Mouse (Mus musculus) adrenal gland, postnatal 25 days (tissue): ENCODE measurements around the gene Psd. TPM values are rescaled to one million over a fixed set of nuclear protein-coding genes. Genes with fewer than 3 reads are reported as not detected.

Experiments
- DNase-seq: peaks from one replicate; pipeline ENCODE4 v3.0.0; 2021; ENCODE audit warnings: mixed read lengths
- total RNA-seq: library from RNA; stranded (reverse); gene quantifications from 2 replicates; pipeline ENCODE4 v1.2.3, GENCODE M21; 2021

The Psd gene
- total RNA-seq, 1 experiment from 2014 or later, result 12.7 TPM

DNA sequence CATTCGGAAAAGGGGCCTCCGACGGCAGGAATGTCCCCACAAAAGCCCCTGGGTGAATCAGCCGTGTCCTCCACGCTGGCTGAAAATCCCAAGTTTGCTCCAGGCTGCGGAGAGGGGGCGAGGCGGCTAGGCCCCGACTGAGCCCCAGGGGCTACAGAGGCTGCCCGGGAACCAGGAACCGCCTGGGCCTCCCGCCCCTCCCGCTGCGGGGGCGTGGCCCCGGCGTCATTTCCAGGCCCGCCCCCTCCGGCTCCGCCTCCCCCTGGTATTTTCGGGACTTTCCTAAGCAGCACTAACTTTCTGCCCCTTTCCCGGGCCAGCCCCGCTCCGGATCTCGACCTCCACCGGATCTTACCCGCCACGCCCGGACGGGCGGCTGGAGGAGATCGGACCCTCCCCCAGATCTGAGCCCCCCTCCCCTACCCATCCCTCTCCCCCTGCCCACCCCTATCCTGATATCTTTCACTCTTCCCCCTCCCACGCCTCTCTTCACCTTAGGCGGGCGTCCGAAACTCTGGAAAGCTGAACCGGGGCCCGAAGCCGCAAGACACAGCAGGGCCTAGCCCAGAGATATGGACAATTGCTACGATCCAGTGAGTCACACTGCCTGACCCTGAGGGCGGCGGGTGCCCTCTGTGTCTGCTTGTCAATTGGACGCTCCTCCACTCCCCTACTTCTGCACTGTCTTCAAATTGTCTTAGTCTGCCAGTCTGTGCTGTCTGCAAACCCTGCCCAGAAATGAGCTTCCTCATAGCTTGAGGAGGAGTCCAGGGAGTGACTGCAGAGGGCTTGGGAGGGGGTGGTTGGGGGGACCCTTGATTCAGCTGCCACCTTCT is 21.3 kb downstream of the Psd start:
- peak; percentile 91 for DNase-seq

DNA sequence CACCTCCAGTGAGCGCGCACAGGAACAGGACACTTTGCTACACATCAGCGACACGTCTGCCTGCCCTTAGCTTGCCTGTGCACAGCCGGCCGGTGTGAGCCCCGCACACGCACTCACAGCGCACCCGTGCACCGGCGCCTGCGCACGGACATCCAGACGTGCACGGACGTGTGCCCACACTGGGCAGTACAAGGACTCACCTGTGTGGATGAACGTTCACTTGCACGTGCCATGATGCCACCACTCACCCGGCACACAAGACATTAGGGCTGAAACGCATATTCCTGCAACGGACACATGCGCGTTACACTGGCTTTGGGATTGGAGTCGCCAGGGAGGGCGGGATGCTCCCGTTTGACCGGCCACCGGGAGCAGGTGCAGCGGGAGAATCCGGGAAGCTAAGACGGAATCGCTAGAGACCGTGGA is 22.0 kb downstream of the Psd start:
- DNase-seq, result peak; percentile 35

DNA sequence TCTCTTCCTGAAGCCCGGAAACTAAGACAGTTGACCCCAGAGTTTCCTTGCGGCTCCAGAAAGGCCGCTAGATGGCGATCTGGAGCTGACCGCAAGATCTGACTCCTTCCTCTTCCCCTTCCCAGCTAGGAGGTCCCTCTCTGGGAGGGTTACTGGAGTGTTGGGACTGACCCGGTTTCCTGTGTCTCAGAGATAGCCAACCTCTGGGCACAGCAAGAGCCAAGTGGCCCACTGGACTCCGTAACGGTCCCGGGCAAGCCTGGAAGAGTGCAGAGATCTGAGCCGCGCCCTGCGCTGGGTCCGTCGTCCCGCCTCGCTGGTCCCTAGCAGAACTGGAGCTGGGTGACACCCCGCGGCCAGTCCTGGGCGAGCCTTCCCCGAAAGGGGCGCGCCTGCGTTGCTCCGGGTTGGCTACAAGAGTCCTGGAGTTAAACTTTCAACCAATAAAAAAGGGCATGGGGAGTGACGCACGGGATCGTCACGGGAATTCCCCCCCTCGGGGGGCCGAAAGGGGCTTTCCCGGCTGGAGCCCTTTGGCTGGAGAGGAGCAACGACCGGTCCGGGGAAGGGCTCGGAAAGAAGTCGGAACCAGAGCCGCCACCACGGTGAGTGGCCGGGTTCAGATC is 22.6 kb downstream of the Psd start, which contains the start of gene Nfkb2:
Gene Nfkb2, plus strand, starts transcription at position 105 of the 626 bp plus-strand sequence.
- DNase-seq, result peak; percentile 93

DNA sequence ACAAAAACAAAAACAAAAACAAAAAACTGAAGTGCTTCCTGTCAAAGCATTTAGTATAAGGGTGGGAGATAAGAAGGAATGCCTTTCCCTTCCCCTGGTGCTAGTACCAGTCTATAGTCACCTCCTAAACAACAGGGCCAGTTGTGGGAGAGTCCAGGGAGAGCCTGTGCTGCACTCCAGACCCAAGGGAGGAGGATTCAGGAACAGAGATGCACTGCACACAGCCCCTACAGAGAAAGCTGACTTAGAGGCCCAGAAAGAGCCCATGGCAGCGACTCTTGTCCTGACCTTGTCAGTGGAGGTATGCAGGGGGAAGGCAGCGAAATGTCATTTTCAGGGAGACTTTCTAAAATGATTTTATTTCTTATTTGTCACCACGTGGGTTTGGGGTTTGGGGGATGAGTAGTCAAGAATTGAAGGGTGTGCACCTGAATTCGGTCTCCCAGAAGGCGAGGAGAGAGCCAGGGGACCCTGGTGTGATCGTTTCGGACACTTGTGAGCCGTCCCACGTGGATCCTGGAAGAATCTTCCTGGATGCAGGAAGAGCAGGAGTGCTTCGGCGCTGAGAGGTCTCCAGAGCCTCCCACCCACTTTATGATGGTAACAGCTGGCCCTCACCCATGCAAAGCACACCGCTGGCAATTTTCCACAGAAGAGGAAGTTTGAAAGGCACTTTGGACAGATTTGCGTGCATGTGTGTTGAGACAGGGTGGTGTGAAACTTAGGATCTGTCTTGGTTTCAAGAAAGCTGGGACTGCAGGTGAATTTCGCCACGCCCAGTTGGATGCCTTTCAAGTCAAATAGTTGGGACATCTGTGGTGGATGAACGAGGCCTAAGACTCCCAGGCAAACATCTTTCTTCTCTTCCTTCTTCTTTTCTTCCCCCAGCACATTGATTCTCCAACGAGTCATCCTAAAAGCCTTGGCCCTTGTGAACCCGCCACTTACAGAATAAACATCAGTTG is 23.4 kb downstream of the Psd start:
- no peak for DNase-seq

DNA sequence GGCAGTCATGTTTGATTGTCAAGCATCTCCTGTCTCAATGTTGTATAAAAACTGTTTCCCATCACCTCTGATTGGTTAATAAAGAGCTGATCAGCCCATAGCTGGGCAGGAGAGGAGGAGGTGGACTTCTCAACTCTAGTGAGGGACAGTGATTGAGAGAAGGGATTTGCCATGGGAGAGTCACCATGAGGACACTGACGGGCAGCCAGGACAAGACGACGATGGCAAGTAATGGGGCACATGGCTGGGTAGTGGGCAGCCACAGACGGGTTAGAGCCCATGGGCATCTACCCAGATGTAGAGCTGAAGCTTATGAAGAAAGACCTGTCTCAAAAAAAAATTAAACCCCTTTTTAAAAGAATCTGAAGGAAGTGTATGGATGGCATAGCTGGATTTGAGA is 24.4 kb downstream of the Psd start:
- no peak for DNase-seq

DNA sequence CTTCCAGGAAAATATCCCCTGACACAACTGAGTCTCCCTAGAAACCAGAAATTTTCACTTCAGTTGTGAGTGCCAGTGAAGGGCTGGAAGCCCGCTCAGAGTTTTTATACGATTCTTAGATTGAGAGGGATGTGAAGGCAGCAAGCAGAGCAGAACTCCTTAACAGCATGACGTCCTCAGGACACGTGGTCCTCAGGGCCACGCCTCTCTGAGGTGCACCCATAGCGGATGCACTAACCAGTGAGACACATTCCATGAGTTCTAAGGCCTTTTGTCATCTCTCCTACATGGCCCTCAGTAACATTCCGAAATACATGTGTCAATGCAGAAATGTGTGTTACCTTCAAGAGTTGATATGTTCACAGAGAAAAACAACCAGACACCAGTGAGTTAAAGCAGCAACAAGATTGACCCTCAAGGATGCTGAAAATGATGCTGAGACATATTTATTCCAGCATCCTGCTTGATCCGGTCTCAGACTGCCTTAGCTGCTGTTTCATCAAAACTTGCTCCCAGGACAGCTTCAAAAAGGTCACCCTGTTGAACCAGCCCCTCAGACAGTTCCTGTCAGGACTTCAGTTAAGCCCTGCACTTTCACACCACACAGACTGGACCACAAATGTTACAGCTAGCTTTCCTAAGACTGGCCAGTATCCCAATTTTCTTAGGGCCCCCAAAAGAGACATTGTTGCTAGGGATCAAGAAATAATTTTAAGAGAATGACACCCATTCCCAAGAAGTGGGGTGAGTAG is 26.5 kb downstream of the Psd start:
- no peak for DNase-seq

DNA sequence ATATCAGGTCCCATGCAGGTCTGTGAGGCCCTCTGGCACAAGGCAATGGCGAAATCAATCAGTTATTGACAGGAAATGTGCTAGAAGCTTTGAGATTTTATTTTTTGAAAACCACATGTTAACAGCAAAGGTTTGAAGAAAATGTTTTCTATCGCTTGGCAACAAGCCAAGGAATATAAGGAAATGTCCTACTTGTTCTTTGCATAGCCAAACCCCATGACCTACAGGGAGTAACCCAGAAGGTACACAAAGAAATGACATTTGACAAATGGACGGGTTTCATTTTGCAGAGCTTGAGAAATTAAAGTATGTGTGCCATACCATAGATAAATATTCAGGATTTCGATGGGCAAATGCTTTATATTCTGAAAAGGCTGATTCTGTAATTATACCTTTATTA is 30.0 kb downstream of the Psd start:
- DNase-seq, result no peak

DNA sequence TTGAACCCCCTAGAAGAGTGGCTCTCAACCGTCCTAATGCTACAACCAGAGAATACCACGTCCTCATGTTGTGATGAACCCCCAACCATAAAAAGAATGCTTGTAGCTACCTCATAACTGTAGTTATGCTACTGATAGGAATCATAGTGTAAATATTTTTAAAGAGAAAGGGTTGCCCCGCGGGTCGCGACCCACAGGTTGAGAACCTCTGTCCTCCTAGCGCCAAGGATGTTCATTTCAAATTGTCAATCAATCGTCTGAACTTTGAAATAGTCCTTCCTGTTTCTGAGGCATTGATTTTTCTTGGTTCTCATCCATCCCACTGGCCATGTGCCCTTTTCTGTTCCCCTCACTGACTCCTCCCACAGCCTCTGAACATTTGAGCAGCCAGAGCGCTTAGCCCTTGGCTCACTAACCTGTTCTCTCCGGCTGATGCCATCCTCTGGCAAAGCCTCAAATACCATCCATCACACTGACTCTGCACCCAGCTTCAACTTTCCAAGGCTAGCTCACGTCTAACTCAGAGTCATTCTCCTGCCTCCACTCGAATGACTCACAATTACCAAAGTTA is 36.3 kb downstream of the Psd start:
- no peak for DNase-seq

DNA sequence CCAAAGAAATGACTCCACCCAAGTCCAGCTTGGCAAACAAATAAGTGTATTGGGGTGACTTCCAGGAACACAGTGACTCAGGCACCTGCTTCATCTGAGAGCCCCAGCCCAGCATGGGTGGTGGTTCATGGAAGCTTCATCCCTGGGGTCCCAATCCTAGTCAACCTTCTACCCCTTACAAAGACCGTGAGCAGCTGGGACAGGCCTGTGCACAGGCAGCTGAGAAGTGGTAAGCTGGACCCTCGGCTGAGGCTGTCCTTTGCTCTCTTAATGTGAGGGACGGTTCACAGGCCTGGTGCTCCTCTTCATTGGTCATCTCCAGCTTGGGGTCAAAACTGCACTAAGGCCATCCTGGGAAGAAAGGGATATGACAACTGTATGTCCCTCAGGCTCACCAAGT is 39.4 kb downstream of the Psd start:
- DNase-seq, result no peak

DNA sequence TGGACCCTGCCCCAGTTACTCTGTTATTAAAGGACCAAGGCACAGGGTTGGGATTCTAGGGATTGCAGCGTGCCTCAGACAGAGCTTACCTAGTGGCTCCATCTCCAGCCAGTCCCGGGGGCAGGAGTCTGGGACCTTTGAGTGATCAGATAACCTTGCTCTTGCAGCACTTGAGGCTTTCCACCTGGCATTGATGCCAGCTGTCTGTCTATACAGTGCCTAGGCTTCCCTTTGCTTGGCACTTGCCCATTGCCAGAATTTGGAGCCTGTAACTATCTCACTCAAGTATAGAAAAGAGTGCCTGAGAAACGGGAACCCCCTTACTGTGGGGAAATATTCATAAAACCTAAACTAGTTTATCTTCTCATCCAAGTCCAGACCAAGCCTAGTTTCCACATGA is 40.0 kb downstream of the Psd start:
- no peak for DNase-seq

DNA sequence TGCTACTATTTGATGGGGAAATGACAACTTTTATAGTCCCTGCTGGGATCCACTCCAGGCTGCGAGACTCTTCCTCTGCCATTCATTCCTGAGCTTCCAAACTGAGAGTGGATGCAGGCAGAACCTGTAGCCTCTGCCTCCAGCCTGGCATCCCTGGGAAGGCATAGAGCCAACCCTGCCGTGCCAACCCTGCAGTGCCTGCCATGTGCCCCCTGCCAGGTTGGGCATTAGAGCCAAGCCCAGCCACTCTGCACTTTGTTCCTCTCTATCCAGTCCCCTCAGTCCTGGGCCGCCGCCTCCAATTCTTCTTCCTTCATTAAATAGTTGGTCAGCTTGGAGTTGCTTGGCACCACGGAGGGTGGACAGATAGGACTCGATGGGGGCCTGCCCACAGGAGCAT is 40.9 kb downstream of the Psd start:
- DNase-seq, result no peak

DNA sequence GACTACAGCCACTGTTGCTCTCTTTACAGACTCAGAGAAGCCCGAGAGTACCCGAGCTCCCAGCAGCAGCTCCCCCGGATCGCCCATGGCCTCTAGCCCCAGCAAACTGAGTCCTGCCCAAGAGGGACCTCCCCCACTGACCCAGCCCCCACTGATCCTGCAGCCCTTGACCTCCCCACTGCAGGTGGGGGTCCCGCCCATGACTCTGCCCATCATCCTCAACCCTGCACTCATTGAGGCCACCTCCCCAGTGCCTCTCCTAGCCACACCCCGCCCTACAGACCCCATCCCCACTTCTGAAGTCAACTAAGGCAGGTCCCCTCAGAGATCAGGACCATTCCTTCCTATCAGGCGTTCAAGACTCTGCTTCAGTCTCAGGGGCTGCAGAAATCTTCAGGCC is 41.3 kb downstream of the Psd start:
- DNase-seq, result no peak

DNA sequence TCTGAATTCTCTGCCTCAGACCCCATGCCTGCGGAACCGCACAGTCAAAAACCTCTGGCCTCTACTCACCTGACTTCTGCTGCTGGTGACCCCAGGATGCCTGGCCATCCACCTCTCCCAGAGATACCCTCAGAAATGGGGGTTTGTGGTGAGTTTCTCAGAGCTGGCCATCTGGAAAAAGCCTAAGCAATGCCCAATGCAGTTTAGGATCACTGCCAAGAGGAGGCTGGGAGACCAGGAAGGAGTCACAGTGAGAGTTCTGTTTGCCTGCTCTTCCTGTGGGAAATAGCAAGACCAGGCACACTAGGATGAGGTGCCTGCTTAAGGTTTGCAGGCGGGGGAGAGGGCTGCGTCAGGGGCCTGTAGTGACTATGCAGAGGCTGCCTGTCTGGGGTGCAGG is 42.3 kb downstream of the Psd start:
- DNase-seq, result no peak

DNA sequence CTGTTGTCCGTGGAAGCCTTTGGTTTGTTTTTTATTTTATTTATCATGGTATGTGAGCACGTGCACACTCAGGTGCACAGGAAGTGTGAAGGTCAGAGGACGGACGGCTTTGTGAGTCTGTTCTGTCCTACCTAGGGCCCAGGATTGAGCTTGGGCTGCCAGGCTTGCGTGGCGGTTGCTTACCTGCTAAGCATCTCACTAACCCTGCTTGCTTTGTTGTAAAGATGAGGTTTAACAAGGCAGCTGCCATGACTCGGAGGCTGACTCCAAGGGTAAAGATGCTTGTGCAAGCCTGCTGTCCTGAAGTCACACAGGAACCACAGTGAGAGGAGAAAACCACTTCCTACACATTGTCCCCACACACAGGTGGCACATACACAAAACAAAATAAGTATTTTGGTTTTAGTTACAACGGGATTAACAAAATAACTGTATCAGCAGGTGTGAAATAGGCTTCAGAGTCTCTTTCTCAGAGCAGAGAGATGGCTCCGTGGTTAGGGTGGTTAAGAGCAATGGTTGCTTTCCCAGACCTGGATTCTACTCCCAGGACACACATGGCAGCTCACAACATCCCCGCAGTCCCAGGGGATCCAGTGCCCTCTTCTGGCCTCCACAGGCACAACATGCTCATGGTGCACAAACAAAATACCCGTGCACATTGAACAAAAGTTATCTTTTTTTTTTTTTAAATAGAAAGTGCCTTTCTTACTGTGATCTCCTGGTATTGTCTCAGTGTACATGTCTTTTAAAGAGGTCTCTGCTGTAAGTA is 44.7 kb downstream of the Psd start:
- DNase-seq, result no peak

DNA sequence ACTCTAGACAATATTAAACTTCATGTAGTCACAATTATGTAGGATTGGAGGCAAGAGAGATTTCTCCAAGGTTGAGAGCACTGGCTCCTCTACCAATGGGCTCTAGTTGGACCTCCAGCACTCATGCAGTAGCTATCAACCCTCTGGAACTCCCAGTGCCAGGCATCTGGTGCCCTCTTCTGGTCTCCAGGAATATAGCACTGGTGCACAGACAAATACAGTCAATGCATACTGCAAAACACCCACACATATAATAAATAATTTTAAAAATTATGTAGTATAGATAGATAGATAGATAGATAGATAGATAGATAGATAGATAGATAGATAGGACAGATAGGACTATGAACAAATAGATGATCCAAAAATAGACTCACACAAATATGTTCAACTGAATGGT is 51.6 kb downstream of the Psd start:
- DNase-seq, result no peak

DNA sequence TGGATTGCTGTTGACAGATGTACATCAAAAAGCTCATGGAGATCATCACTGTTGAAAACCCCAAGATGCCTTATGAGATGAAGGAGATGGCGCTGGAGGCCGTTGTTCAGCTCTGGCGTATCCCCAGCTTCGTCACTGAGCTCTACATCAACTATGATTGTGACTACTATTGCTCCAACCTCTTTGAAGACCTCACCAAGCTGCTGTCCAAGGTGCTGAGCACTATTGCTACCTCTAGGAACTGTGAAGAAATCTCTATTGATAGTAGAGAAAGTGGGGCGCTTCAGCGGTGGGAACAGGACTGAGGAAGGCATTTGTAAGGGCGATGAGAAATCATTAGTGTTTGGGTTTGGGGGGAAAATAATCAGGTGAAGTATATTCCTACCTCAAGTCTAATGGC is 62.2 kb downstream of the Psd start:
- DNase-seq, result no peak
